Mouse (Mus musculus): Measurements from ENCODE around the gene Asphd1.

The Asphd1 gene

DNA sequence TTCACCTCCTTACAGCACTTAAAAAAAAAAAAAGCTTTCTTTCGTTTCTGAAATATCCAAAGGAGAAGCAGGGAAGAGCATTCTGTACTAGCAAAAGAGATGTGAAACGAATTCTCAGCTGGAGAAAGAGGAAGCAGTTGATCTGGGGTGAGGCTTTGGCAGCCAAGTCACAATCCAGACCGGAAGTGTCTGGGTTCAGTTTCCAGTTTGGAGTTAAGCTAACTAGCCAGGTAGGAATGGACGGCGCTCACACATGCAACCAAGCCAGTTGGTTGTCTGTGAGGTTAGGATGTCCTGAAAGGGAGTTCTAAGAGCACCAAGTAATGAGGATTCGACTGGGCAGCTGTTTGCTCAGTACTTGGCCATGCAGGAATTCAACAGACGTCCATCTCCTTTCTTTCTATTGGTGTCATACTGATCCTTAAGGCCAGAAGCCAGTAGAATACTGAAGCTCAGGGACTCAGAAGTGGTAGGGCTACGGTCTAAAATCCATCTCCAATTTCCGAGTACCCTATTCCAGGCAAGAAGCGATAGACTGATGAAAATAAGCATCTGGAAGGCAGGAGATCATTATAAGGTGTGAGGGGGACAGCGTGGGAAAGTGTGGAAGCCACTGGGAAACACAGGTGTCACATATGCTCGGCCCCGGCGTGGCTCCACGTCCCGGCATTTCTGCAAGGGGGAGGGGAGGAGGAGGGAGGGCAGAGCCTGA is 51.8 kb downstream of the Asphd1 start:
- in situ Hi-C loops (cut with MboI; ENCODE audit: low sequenced_read_pairs), result no loop called here

DNA sequence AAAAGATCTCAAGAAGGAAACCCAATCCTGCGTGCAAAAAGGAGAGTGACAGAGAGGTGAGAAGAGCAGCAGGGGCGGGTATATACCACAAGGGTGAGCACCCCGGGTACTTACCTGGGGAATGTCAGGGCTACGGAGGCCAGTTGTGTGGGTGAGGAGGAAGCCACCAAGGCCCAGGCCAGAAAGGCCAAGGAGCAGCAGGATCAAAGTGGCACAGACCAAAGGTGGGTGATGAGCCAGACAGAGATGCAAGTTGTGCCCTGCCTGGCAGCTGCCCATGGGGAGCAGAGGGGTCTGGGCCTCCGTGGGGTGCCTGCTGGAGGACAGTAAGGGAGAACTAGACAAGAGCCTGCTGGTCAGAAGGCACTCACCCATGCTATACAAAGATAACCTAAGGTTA is 52.5 kb downstream of the Asphd1 start:
- in situ Hi-C loops (cut with MboI; ENCODE audit: low sequenced_read_pairs), result no loop called here

Data from CH12F3 (cell line).